Mouse (Mus musculus): ENCODE results near the gene Zzz3. TPM values are rescaled to one million over a fixed set of nuclear protein-coding genes. Genes with fewer than 3 reads are reported as not detected.
"Not testable (repeated sequence)": the region's sequence is repeated elsewhere in the genome, so short reads cannot be mapped to it uniquely, and the experiment has no call there.

The Zzz3 gene
- polyA plus RNA-seq, 1 experiment from 2014 or later, result 50.3 TPM

DNA sequence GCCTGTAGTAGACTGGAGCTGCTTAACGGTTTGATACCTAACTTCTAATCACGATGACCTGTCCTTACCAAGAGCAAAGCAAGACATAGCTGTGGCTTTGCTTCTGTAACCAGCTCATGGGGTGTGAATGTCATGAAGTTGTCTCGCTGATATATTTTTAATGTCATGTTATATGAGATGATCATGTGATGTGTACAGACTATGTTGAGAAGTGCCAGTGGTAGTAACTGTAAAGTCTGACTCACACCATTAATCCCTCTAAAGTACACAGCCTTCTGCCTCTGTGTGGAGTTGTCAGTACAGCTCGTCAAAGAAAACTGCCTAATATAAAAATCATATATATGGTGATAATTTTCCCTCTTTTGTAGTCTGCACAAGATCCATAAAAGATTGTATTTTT is 63.6 kb downstream of the Zzz3 start:
- H3K27me3 ChIP-seq (ENCODE audit: insufficient read depth, low read length); H3K4me3 ChIP-seq (ENCODE audit: low read length); ATAC-seq (ENCODE audit: low FRiP score, low TSS enrichment); H3K4me1 ChIP-seq (ENCODE audit: insufficient read depth, low read length); H3K27ac ChIP-seq (ENCODE audit: low read length); H3K4me2 ChIP-seq (replicated peaks; ENCODE audit: low read depth, low read length); H3K9me3 ChIP-seq (ENCODE audit: low read length); H3K9ac ChIP-seq (replicated peaks; ENCODE audit: low read length): not testable (repeated sequence)
- WGBS, result 82% methylated on average over 4 of the region's 4 CpGs
- H3K36me3 ChIP-seq (ENCODE audit: insufficient read depth, low read length), result peaks cover 55% of the 10 kb centered on the region

DNA sequence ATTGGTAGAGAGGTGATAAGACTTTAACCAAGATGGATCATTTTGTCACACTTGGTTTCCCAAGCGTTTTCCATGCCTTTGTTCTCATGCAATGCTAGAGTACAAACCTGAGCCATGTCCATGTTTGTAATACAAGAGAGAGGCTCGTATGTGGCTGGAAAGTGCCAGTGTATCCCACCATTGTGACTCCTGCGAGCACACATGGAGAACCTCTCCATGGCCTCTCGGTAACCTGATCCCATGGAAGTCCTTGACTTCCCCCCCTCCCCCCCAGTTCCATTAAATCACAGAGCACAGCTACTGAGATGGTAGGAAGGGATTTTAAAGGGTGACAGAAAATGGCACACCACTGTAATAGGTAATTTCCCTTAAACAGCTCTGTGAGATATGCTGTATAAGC is 65.5 kb downstream of the Zzz3 start:
- 25% methylated on average over 4 of the region's 4 CpGs for WGBS
- peak; percentile 72; the same call in 1 of the 2 replicates for ATAC-seq (ENCODE audit: low FRiP score, low TSS enrichment)
- H3K27ac ChIP-seq (ENCODE audit: low read length), result peak overlapping the region; percentile 26
- peaks cover 7% of the 10 kb centered on the region for H3K4me1 ChIP-seq (ENCODE audit: insufficient read depth, low read length)
- no peaks in the 10 kb centered on the region for H3K27me3 ChIP-seq (ENCODE audit: insufficient read depth, low read length)
- H3K9me3 ChIP-seq (ENCODE audit: low read length), result no peaks in the 10 kb centered on the region; the same call in 1 of the 2 replicates
- H3K36me3 ChIP-seq (ENCODE audit: insufficient read depth, low read length), result peaks cover 40% of the 10 kb centered on the region
- H3K4me2 ChIP-seq (replicated peaks; ENCODE audit: low read depth, low read length), result no peak overlapping the region
- no peak overlapping the region for H3K4me3 ChIP-seq (ENCODE audit: low read length)
- no peak overlapping the region for H3K9ac ChIP-seq (replicated peaks; ENCODE audit: low read length)

GRCm38 (mm10) chr3:152462038-152462547 is 66.8 kb downstream of the Zzz3 start:
- Histone ChIP-seq H3K4me3 (ENCODE audit: low read length) (no peak overlapping the region), H3K36me3 (ENCODE audit: insufficient read depth, low read length) (peaks cover 28% of the 10 kb centered on the region), H3K9me3 (ENCODE audit: low read length) (no peaks in the 10 kb centered on the region; the same call in 1 of the 2 replicates), H3K27me3 (ENCODE audit: insufficient read depth, low read length) (no peaks in the 10 kb centered on the region), H3K27ac (ENCODE audit: low read length) (no peak overlapping the region), H3K9ac (replicated peaks; ENCODE audit: low read length) (no peak overlapping the region), H3K4me1 (ENCODE audit: insufficient read depth, low read length) (peaks cover 7% of the 10 kb centered on the region), H3K4me2 (replicated peaks; ENCODE audit: low read depth, low read length) (no peak overlapping the region)
- WGBS, result 87% methylated on average over 10 of the region's 10 CpGs
- ATAC-seq (ENCODE audit: low FRiP score, low TSS enrichment), result no peak

DNA sequence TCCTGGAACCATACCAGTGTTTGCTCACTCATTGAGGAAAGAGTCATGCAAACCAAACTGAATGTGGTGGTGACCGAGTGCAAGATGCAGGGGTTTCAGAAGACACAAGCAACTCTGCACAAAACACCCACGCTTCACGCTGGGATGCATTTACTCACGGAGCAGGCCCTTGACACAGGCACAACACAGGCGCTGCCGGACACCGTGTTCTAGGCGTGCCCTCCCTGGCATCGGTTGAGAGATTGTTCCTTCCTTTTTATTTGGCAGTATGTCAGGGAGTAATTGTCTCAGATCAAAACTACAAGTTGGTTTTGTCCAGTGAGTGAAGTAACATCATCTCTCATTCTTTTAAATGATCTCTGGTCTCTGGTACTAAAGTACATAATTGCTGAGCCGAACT is 67.6 kb downstream of the Zzz3 start:
- Histone ChIP-seq H3K4me1 (ENCODE audit: insufficient read depth, low read length) (peaks cover 7% of the 10 kb centered on the region), H3K9me3 (ENCODE audit: low read length) (no peaks in the 10 kb centered on the region), H3K27ac (ENCODE audit: low read length) (no peak overlapping the region), H3K27me3 (ENCODE audit: insufficient read depth, low read length) (no peaks in the 10 kb centered on the region), H3K36me3 (ENCODE audit: insufficient read depth, low read length) (peaks cover 22% of the 10 kb centered on the region), H3K4me3 (ENCODE audit: low read length) (no peak overlapping the region), H3K9ac (replicated peaks; ENCODE audit: low read length) (no peak overlapping the region), H3K4me2 (replicated peaks; ENCODE audit: low read depth, low read length) (no peak overlapping the region)
- ATAC-seq (ENCODE audit: low FRiP score, low TSS enrichment), result no peak
- 90% methylated on average over 10 of the region's 10 CpGs for WGBS

- H3K4me2 ChIP-seq (replicated peaks; ENCODE audit: low read depth, low read length), result no peak overlapping the region
- no peak overlapping the region for H3K27ac ChIP-seq (ENCODE audit: low read length)
- no peak overlapping the region for H3K9ac ChIP-seq (replicated peaks; ENCODE audit: low read length)
- no peaks in the 10 kb centered on the region for H3K27me3 ChIP-seq (ENCODE audit: insufficient read depth, low read length)
- peaks cover 17% of the 10 kb centered on the region; the same call in 1 of the 2 replicates for H3K36me3 ChIP-seq (ENCODE audit: insufficient read depth, low read length)
- WGBS, result 99% methylated on average over 3 of the region's 3 CpGs
- H3K9me3 ChIP-seq (ENCODE audit: low read length), result no peaks in the 10 kb centered on the region
- no peak for ATAC-seq (ENCODE audit: low FRiP score, low TSS enrichment)
- H3K4me1 ChIP-seq (ENCODE audit: insufficient read depth, low read length), result peaks cover 8% of the 10 kb centered on the region
- no peak overlapping the region for H3K4me3 ChIP-seq (ENCODE audit: low read length)
These were observed 69.2 kb downstream of the Zzz3 start for GRCm38 (mm10) chr3:152464462-152464861.

DNA sequence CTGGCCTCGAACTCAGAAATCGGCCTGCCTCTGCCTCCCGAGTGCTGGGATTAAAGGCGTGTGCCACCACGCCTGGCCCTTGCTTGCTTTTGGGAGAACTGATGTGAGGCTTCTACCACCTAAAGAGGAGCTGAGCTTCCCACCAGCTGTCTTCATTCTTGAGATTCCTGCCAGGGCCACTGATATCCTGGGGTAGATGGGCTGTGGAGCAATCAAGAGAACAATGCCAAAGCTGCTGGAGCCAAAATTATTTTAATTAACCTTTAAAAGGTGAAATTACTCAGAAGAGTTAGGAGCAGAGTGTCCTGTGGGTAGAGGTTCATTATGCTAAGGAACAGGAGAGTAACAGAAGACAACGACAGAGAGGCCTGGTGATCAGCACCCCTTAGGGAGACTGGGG is 70.1 kb downstream of the Zzz3 start:
- WGBS, result 92% methylated on average over 6 of the region's 6 CpGs
- H3K4me3 ChIP-seq (ENCODE audit: low read length), result no peak overlapping the region

GRCm38 (mm10) chr3:152466849-152467248 is 71.6 kb downstream of the Zzz3 start:
- Histone ChIP-seq H3K36me3 (ENCODE audit: insufficient read depth, low read length) (peaks cover 8% of the 10 kb centered on the region; the same call in 1 of the 2 replicates), H3K4me2 (replicated peaks; ENCODE audit: low read depth, low read length) (no peak overlapping the region), H3K9ac (replicated peaks; ENCODE audit: low read length) (no peak overlapping the region), H3K9me3 (ENCODE audit: low read length) (no peaks in the 10 kb centered on the region), H3K27ac (ENCODE audit: low read length) (no peak overlapping the region), H3K4me3 (ENCODE audit: low read length) (no peak overlapping the region), H3K27me3 (ENCODE audit: insufficient read depth, low read length) (no peaks in the 10 kb centered on the region), H3K4me1 (ENCODE audit: insufficient read depth, low read length) (peaks cover 6% of the 10 kb centered on the region; the same call in 1 of the 2 replicates)
- no peak for ATAC-seq (ENCODE audit: low FRiP score, low TSS enrichment)
- WGBS, result 95% methylated on average over 9 of the region's 9 CpGs

More for the DNA sequence above, 70.1 kb downstream of the Zzz3 start:
- Histone ChIP-seq H3K9me3 (ENCODE audit: low read length) (no peaks in the 10 kb centered on the region), H3K27ac (ENCODE audit: low read length) (no peak overlapping the region), H3K27me3 (ENCODE audit: insufficient read depth, low read length) (no peaks in the 10 kb centered on the region), H3K4me2 (replicated peaks; ENCODE audit: low read depth, low read length) (no peak overlapping the region), H3K4me1 (ENCODE audit: insufficient read depth, low read length) (peaks cover 13% of the 10 kb centered on the region), H3K9ac (replicated peaks; ENCODE audit: low read length) (no peak overlapping the region), H3K36me3 (ENCODE audit: insufficient read depth, low read length) (peaks cover 17% of the 10 kb centered on the region; the same call in 1 of the 2 replicates)
- no peak for ATAC-seq (ENCODE audit: low FRiP score, low TSS enrichment)

DNA sequence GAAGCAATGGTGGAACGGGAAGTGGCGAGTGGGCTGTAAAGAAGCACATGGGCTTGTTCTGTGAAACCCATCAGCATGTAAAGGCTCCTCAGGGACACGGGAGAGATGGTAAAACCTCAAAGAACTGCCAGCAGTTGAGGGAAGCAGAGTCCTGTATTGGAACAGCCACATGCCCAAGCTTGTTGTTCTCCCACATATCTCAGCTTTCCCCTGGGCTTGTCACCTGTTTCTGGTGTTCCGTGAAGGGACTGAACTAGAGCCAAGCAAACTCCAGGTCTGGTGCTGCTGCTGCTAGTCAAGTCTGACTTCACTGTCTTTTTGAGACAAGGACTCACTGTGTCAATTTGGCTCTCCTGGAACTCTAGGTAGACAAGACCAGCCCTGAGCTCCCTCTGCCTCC is 72.0 kb downstream of the Zzz3 start:
- Histone ChIP-seq H3K9ac (replicated peaks; ENCODE audit: low read length) (no peak overlapping the region), H3K27me3 (ENCODE audit: insufficient read depth, low read length) (no peaks in the 10 kb centered on the region), H3K4me2 (replicated peaks; ENCODE audit: low read depth, low read length) (no peak overlapping the region), H3K4me1 (ENCODE audit: insufficient read depth, low read length) (peaks cover 6% of the 10 kb centered on the region; the same call in 1 of the 2 replicates), H3K27ac (ENCODE audit: low read length) (no peak overlapping the region), H3K4me3 (ENCODE audit: low read length) (no peak overlapping the region), H3K36me3 (ENCODE audit: insufficient read depth, low read length) (peaks cover 4% of the 10 kb centered on the region; the same call in 1 of the 2 replicates), H3K9me3 (ENCODE audit: low read length) (no peaks in the 10 kb centered on the region)
- 84% methylated on average over 4 of the region's 4 CpGs for WGBS
- ATAC-seq (ENCODE audit: low FRiP score, low TSS enrichment), result no peak

- H3K27me3 ChIP-seq (ENCODE audit: insufficient read depth, low read length), result no peaks in the 10 kb centered on the region
- no peak for ATAC-seq (ENCODE audit: low FRiP score, low TSS enrichment)
- H3K9ac ChIP-seq (replicated peaks; ENCODE audit: low read length), result no peak overlapping the region
- WGBS, result 89% methylated on average over 8 of the region's 8 CpGs
- peaks cover 6% of the 10 kb centered on the region; the same call in 1 of the 2 replicates for H3K4me1 ChIP-seq (ENCODE audit: insufficient read depth, low read length)
- no peaks in the 10 kb centered on the region for H3K36me3 ChIP-seq (ENCODE audit: insufficient read depth, low read length)
- H3K9me3 ChIP-seq (ENCODE audit: low read length), result no peaks in the 10 kb centered on the region
- H3K4me3 ChIP-seq (ENCODE audit: low read length), result no peak overlapping the region
- no peak overlapping the region for H3K4me2 ChIP-seq (replicated peaks; ENCODE audit: low read depth, low read length)
- no peak overlapping the region for H3K27ac ChIP-seq (ENCODE audit: low read length)
These were observed 72.8 kb downstream of the Zzz3 start for GRCm38 (mm10) chr3:152468032-152468431.

DNA sequence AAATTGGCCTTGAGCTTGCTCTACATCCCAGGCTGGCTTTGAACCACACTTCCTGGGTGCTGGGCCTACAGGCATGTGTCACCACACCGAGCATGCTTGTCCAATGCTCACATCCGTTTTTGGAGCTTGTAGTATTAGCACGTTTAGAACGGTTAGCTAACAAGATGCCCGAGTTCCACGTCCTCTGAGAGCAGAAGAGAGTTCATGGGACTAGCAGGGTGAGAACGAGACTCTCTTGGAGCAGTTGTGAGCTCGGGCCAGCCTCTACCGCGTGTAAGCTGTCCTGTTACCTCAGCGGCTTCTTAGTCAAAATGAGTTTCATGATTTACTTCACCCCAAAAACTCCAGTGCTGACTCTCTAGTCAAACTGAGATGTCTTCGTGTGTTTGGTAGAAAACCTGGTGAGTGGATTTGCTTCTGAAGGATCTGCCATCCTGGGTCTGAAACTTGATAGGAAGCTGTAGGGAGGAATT is 73.3 kb downstream of the Zzz3 start:
- WGBS, result 52% methylated on average over 12 of the region's 12 CpGs
- H3K4me1 ChIP-seq (ENCODE audit: insufficient read depth, low read length), result peaks cover 6% of the 10 kb centered on the region; the same call in 1 of the 2 replicates
- no peak overlapping the region for H3K4me3 ChIP-seq (ENCODE audit: low read length)
- no peaks in the 10 kb centered on the region for H3K27me3 ChIP-seq (ENCODE audit: insufficient read depth, low read length)
- no peaks in the 10 kb centered on the region for H3K9me3 ChIP-seq (ENCODE audit: low read length)
- H3K36me3 ChIP-seq (ENCODE audit: insufficient read depth, low read length), result no peaks in the 10 kb centered on the region
- H3K4me2 ChIP-seq (replicated peaks; ENCODE audit: low read depth, low read length), result 0 out of 2 replicates have a peak overlapping the region, but pooled peaks have one; percentile 11
- no peak overlapping the region for H3K9ac ChIP-seq (replicated peaks; ENCODE audit: low read length)
- 0 out of 2 replicates have a peak overlapping the region, but pooled peaks have one; percentile 26 for H3K27ac ChIP-seq (ENCODE audit: low read length)
- ATAC-seq (ENCODE audit: low FRiP score, low TSS enrichment), result no peak
